Mouse (Mus musculus) lung, adult 10 weeks (tissue): Measurements from ENCODE around the gene Tex28. TPM values are rescaled to one million over a fixed set of nuclear protein-coding genes. Genes with fewer than 3 reads are reported as not detected.

Experiments used
- polyA plus RNA-seq: library from polyadenylated mRNA; stranded (reverse); fragments of 350-450 nt; fragmentation: Illumina TruSeq; extraction: RNeasy Lipid Tissue Mini Kit (QIAGEN cat#74804); gene quantifications from one replicate; pipeline ENCODE4 v1.2.3, GENCODE M21; 2014; ENCODE audit warnings: low read depth, low replicate concordance; ENCODE audit not compliant: insufficient read depth

Tex28 gene
- not detected for polyA plus RNA-seq

GRCm38 (mm10) chrX:74167738-74168137 is at the start of gene Tex28:
Tex28 (minus strand) TSS chrX:74167838.

GRCm38 (mm10) chrX:74176959-74177358 is 9.3 kb upstream of the Tex28 start, which contains the start of gene Tktl1:
Tktl1 (plus strand) TSS chrX:74177259.

GRCm38 (mm10) chrX:74135263-74135662 is 32.4 kb downstream of the Tex28 start, which contains the start of gene Mecp2:
Mecp2 (minus strand) TSS chrX:74135363.

GRCm38 (mm10) chrX:74127164-74127563 is 40.5 kb downstream of the Tex28 start, which contains the start of gene Opn1mw:
Opn1mw (plus strand) TSS chrX:74127464.

Other genes with a start within 250 kb of the Tex28 start
- 9.8 TPM for gene Arhgap4, start 246.0 kb downstream of the Tex28 start, polyA plus RNA-seq
- 48.4 TPM for gene Naa10, start 245.9 kb downstream of the Tex28 start, polyA plus RNA-seq
- gene Renbp, start 237.0 kb downstream of the Tex28 start, polyA plus RNA-seq: 38.7 TPM
- 18.8 TPM for gene Hcfc1, start 201.5 kb downstream of the Tex28 start, polyA plus RNA-seq
- 25.9 TPM for gene Irak1, start 143.9 kb downstream of the Tex28 start, polyA plus RNA-seq
- not detected for gene Opn1mw, start 40.4 kb downstream of the Tex28 start, polyA plus RNA-seq
- gene Mecp2, start 32.5 kb downstream of the Tex28 start, polyA plus RNA-seq: 9.3 TPM
- gene Tktl1, start 9.4 kb upstream of the Tex28 start, polyA plus RNA-seq: 0.09 TPM
- 210 TPM for gene Flna, start 82.0 kb upstream of the Tex28 start, polyA plus RNA-seq
- gene Emd, start 86.8 kb upstream of the Tex28 start, polyA plus RNA-seq: 61.8 TPM
- gene Rpl10, start 103.0 kb upstream of the Tex28 start, polyA plus RNA-seq: 1,975 TPM
- 54.8 TPM for gene Taz, start 114.1 kb upstream of the Tex28 start, polyA plus RNA-seq
- 29.0 TPM for gene Dnase1l1, start 114.5 kb upstream of the Tex28 start, polyA plus RNA-seq
- 155 TPM for gene Atp6ap1, start 129.3 kb upstream of the Tex28 start, polyA plus RNA-seq
- gene Gdi1, start 137.2 kb upstream of the Tex28 start, polyA plus RNA-seq: 80.2 TPM
- gene Fam50a, start 145.2 kb upstream of the Tex28 start, polyA plus RNA-seq: 41.4 TPM
- gene Plxna3, start 161.2 kb upstream of the Tex28 start, polyA plus RNA-seq: 1.3 TPM
- gene Lage3, start 185.8 kb upstream of the Tex28 start, polyA plus RNA-seq: 52.2 TPM
- 26.9 TPM for gene Ubl4a, start 205.4 kb upstream of the Tex28 start, polyA plus RNA-seq
- gene Slc10a3, start 205.5 kb upstream of the Tex28 start, polyA plus RNA-seq: 8.8 TPM
- 24.6 TPM for gene Fam3a, start 225.4 kb upstream of the Tex28 start, polyA plus RNA-seq
- 11.7 TPM for gene Ikbkg, start 225.5 kb upstream of the Tex28 start, polyA plus RNA-seq